Mouse (Mus musculus) left cerebral cortex, adult 18-20 months (tissue): ENCODE data around the gene Irf2. TPM values are rescaled to one million over a fixed set of nuclear protein-coding genes. Genes with fewer than 3 reads are reported as not detected.
A peak's percentile ranks its signal among the peaks of the same experiment; 100 is the strongest.

Experiments used
- DNase-seq, 2 experiments: peaks; one replicate each; pipeline ENCODE4 v3.0.0; 2021 to 2022; ENCODE audit warnings: low spot score in 2 of 2, mixed read lengths in 1 of 2
- total RNA-seq, 2 experiments: library from RNA; stranded (reverse); gene quantifications; 2 replicates each; pipeline ENCODE4 v1.2.3; 2021

The Irf2 gene
- total RNA-seq, 2 experiments from 2014 or later: 71.4 to 77.4 TPM

DNA sequence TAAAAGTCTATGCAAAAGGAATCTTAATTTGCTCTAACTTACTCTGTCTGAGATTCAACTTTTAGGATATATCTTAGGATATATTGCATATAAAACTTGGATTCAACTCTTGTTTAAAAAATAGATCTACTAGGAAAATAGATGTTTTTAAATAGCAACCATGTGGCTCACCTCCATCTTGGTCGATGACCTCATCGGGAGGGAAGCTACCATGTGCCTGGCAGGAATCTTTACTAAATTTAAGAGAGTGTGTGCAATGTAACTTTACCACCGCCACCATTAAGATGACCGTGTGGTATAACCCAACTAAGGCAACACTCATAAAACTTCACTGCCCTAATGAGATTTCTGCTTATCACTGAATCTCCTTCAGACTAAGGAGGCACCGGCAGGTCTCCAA lies 14.8 kb downstream of the Irf2 start:
- DNase-seq: no peak

DNA sequence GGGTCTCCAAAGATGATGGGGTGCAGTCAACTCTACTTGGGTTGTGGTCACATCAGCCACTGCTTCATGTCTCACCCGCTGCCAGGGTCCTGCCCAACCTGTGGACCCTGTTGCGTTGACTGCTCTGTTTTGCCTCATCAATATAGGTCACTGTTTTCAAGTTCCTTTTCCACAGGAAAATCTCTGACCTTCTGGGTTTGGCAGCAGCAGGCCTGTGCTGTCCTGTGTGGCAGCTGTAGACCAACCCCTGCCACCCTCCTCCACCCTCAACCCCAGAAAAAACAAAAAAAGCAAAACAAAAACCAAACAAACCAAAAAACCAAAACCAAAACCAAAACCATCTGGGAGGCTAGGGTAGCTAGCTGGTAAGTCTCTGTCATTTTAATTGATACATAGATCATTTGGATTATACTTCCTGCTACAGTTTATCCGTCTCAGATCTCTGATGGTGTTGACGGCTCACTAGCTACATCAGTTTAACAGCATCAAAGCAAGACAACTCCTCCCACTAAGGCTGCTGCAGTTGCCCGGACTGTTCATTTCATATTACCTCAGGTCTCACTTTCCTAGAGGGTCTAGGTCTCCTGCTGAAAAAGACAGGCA lies 16.3 kb downstream of the Irf2 start:
- no peak for DNase-seq

DNA sequence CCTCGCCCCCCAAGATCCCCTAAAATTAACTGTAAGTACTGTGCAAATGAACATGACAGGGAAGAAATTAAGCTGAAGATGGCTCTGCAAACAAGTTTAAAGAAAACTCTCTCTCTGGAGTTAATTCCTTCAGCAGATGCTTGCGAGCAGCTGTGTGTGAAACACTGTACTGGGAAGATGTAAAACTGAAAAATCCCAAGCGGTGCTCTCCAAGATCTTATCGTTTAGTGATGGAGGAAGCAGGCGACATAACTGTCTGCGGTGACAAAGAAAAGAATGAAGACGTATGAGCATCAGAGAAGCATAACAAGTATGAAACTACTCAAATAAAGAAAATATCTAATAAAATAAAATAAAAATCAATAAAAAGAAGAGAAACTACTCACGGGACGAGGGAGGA lies 18.1 kb downstream of the Irf2 start:
- no peak for DNase-seq

DNA sequence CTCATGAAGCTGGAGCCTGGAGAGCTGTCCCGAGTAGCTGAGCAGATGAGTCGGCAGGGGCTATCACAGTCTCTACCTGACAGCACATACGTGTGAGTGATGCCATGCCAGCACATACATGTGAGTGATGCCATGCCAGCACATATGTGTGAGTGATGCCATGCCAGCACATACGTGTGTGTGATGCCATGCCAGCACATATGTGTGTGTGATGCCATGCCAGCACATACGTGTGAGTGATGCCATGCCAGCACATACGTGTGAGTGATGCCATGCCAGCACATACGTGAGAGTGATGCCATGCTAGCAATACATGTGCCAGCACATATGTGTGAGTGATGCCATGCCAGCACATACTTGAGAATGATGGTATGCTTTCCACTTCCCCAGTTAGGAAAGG lies 18.6 kb downstream of the Irf2 start:
- DNase-seq: no peak

DNA sequence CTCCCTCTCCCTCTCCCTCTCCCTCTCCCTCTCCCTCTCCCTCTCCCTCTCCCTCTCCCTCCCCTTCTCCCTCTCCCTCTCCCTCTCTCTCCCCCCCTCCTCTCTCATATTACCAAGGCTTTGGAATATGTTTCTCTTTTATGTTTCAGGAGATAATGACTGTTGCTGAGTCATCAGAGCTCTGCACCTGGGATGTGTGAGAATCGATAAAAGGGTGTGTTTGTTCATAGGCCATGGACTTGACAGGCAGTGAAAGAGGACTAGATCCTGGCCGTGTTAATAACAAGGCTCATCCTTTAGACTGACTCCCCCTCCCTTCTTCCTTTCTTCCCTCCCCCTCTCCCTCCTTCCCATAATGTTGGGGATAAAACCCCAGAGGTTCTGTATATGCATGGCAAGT lies 19.1 kb downstream of the Irf2 start:
- no peak for DNase-seq

DNA sequence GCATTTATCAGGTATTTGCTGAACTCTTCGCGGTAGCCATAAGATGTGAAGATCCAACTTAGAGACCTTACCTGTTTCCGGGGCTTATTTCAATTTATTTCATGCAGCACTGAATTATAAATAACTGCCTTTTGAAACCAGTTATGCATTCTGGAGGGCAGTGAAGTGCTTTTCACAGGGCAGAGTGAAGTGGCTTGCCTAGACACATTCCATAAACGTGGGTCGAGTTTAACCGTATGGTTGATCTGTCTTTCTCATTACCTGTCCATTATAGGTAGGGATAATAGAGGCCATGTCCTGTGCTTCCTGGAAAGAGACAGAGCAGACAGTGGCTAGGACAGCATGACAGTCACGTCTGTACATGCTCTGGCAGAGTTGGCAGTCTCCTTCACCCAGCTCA lies 20.0 kb downstream of the Irf2 start:
- DNase-seq: no peak

DNA sequence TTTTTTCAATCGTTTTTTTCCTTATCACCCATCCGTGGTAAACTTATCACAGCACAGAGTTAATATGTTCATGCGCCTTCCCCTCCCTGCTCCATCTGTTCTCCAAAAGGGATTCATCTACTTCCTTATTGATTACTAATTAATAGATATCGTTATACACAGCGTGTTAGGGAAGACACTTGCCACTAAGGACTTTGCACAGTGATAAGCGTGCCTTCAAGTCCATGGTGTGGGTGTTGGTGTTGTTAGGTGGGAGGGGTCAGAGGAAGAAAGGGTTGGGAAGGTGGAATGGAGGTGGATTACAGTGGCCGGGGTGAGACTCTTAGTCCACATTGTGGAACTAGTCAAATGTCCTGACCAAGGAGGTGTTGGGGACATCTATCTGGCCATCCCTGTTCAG lies 21.2 kb downstream of the Irf2 start:
- no peak for DNase-seq

DNA sequence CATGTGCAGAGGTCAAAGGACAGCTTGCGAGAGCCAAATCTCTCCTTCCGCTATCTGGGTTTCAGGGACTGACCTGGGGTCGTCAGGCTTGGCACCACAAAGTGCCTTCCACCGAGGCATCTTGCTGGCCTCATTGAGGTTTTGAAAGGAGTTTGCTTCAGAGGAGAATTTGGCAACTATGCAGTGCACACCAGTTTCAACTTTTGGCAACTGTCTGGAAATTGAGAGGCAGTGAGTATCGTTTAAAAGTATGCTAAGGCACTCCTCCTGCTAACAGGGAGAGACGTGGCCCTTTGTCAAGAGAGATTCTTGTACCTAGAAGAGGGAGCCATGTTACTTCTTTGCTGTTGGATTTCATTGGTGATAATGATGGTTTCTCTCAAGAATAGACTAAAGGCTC lies 21.9 kb downstream of the Irf2 start:
- no peak for DNase-seq

DNA sequence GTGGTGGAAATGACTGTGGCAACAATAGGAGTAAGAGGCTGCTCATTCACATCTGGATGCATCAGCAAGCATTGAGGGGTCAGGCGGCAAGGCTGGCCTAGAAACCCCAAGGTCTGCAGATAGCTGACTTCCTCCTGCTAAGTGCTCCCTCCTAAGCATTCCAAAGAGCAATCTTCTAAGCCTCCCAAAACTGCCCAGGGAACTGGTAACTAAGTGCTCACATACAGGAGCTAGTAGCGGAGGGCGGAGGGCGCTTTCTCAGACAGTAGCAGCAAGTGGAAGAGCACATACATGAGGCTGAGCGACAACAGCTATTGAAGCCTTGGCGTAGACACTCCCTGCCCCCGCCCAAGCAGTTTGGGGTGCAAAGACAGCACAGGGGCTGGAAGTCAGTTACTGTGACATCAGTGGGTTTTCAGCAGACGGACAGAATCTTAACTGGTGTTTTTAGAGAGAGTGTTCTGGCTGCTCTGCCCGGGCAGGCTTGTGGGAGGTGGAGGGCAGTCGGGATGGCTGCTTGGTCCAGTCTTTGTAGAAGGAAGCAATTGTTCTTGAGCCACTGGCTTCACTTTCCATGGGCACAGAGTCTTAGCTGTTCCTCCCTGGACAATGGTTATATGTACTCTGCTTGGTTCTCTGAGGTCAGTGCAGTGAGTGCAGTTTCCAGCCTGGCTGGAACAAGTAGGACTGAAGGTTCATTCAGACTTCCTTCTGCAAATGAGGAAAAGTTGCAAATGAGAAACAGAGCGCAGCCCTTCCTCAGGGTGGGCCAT lies 30.1 kb downstream of the Irf2 start:
- DNase-seq: peak; percentile 9 to 22

DNA sequence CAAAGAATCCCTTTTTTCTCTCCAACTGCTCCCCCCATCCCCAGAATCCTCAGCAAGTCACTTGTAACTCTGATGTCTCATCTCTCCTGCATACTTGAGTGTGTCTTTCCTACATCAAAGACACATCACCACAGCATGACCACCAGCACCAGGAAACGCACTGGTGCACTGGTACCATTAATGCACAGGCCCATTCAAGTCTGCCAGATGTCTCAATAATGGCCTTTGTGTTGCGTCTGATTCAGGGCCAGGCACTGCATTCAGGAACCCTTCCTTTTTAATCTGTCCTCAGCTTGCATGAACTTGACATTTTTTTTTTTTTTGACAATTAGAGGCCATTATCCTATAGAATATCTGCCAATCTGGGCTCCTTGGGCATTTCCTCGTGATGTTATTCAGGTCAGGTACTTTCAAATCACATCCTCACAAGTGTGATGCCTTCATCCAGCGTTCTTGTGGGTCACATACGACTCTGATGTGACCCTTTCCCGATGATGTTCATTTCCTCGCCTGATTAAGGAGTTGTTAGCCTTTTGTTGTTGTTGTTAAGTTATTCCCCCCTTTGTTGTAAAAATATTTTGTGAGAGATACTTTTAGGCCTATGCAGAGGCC lies 31.5 kb downstream of the Irf2 start:
- no peak for DNase-seq

DNA sequence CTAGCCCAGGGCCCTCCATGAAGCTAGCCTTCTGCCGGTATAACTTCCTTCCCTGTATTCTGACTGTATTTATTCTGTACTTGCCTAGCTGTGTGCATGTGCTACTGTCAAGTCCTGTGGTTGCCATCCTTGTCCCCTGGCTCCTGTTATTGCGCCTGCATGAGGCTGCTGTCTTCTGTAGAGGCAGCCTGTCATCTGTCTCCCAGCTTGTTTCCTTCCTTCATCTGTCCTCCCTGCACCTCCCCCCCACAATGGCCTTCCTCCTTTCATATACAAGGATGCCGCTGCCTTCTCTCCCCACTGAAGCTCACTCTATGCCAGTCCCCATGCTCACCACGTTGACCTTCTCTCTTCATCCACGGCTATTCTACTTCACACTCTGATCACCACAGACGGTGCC lies 33.3 kb downstream of the Irf2 start:
- DNase-seq: no peak

DNA sequence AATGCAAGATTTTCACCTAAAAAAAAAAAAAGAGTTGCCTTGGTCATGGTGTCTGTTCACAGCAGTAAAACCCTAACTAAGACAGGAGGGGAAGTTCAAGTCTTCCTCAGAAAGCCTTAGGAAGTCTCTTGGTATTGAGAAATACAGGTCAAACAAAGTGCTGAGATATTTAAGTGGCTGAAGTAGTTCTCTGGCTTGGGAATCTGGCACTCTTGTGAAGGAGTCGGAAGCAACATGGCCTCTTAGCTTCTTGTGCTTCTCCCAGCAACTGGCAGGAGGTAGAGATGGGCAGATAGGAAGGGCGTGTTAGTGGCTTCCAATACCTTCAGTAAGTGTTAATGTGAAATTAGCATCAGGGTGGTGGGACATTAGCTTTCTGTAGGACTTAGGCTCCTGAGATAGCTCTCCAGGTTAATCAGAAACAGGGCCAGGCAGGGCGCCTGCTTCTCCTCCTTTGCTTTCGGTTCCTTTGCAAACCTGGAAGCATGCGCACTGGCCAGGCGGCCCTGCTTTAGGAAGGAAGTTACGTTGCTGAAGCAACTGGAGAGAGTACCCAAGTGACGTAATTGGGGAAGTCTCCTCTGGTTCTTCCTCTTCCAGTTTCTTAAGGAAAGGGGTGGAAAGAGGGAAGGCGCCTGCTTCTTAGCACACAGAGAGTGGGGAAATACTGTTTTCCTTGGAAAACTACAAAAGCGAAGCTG lies 38.4 kb downstream of the Irf2 start:
- DNase-seq: no peak

DNA sequence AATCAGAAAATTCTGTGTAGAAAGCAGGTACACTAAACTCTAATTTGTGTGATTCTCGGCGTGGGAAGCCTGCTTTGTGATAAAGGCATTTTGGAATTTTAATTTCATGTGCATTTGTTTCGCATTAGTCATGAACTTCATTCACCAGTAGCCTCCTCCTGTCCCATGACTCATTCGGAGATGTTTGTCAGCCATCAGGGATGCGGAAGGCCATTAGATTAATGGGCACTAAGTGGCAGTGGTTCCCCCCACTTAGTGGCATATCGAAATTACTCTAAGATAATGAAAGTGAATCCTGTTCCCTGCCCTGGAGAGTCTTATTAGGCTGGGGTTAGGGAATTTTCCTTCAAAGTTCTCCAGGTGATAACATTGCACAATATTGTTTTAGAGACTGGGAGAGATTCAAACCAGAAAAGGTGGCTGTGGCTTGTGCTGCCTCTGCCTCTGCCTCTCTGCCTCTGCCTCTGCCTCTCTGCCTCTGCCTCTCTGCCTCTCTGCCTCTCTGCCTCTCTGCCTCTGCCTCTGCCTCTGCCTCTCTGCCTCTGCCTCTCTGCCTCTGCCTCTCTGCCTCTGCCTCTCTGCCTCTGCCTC lies 41.6 kb downstream of the Irf2 start:
- DNase-seq: no peak

DNA sequence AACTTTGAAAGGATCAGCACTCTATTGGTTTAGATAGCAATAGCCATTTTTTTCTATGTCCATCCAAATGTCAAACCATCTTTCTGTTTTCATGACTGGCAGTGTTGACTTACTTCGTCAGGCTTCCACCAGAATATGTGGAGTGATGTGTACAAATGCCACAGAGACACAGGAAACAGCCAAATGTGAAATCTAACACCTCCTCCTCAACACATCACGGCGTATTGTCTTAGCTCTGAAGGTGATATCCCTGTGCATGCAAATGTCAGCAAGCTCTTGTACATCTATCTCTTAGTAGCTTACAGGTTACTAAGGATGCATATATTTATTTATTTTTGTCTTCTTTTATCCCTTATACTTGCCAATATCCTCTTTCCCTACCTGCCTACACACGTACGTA lies 42.7 kb downstream of the Irf2 start:
- no peak for DNase-seq

DNA sequence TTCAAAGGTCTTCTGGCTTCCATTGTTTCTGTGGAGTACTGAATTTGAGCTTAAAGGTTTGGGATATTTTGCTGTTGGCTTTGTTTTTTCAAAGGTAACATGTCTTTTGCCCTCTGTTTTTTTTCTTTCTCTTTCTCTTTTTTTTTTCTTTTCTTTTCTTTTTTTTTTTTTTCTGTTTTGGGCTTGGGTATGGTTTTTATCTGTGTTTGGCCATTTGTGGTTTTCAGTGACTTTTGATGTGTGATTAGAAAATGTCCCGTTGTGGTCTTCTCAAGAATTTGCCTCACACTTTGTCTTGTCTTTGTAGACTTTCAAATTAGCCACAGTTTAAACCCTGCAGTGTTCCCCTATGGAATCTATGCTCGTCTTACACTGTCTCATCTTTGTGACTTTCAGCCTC lies 45.5 kb downstream of the Irf2 start:
- no peak for DNase-seq

DNA sequence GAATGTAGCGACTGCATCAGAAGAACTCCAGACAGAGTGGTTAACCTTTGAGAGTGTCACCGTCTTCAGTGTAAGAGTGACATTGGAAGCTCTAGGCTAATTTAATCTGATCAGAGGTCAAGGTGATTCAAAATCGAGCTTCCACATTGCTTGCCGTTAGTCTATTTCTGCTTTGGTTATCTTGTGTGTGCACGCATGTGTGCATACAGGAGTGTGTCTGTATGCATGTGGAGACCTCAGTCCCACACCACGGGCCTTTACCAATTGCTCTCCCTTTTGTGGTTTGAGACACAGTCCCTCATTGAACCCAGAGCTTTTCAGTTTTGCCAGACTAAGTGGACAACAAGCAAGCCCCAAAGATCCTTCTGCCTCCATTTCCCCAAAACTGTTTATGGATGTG lies 46.4 kb downstream of the Irf2 start:
- no peak for DNase-seq

DNA sequence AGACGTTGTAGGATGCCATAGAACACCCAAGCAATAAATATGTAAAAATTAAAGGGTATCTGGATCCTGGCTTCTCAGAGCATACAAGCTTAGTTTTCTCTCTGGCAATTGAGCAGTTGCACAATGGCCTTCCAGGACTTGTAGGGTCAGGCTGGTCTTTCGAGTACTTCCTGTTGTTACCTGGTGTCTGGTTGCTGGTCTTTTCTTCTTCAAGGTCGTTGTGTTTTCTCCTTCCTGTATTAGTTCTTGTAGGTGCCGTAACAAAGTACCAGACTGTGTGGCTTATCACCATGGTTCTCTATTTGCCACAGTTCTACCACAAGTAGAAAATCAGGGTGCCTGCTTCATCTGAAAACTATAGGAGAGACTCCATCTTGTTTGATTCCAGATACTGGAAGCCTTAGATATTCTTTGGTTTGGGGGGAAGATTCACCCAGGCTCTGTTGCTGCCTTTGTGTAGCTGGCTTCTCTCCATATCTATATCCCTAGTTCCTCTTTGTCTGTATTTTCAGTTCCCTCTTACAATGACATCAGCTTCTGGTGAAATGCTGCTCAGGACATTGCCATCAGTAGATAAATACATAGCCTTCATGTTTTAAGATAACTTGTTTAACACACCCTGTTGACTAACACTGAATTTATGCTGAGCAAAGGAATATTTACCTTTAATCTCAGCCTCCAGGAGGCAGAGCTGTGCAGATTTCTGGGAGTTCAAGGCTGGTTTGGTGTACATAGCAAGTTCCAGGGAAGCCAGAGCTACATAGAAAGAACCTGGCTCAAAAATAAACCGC lies 49.8 kb downstream of the Irf2 start:
- DNase-seq: no peak

DNA sequence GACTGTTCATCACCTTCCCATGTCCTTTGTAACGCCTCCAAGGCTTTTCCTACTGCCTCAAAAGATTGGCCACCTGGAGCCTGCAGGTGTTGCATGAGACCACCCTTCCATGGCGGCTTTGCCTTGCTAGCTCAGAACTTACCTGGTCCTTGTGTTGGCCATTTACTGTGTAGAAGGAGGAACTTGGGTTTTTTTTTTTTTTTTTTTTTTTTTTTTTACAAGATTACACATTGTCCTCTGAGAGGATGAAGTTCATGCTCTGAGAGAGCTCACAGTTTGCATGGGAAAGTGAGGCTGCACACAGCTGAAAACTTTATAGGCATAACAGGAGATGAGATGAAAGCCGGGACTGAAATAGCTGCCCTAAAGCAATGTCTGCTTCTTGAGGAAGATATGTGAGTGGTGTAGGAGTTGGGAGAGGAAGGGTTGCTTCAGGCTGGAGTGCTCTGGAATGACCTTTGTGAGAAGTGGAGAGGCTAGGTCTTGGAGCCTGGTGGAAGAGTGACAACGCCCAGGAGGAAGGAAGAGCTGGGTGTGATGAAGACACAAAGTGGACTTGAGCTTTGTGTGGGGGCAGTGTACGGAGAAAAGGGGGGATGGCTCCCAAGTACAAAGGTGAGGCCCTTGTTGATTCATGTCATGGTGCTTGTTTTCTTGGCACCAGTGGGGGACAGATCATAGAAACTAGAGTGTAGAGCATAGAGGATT lies 52.3 kb downstream of the Irf2 start:
- DNase-seq: no peak

DNA sequence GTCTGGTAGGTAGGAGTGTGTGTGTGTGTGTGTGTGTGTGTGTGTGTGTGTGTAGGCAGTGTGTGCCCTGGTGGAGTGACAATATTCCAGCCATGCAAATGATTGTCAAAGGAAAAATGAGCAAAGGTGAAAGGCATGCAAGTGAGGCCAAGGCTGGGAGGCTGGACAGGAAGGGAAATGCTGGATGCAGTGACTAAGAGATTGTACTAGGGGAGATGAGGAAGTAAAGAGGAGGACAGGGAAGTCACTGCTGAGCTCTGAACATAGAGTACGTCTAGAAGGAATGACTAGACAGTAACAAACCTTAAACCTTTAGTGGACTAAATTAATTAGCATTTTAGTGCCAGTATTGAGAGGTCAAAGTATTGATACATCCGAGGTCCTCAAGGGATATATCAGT lies 53.1 kb downstream of the Irf2 start:
- DNase-seq: no peak

DNA sequence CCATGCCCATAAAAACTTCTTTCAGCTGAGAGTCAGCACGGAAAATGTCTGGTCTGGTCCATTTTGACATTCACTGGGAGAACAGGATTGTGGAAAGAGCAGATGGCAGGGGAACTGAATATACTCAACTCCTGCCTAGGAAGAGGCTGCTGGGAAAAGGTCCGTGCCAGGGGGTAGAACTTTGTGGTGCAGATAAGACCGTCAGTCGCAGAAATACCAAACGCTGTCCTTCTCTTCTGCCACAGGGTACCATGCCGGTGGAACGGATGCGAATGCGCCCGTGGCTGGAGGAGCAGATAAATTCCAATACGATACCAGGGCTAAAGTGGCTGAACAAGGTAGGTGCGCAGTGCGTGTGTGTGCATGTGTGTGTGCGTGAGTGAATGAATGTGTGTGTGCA lies 53.7 kb downstream of the Irf2 start:
- DNase-seq: no peak
